Mouse (Mus musculus) heart, adult 2 months (tissue): ENCODE results near the gene Iqcf5. TPM values are rescaled to one million over a fixed set of nuclear protein-coding genes. Genes with fewer than 3 reads are reported as not detected.
A peak's percentile ranks its signal among the peaks of the same experiment; 100 is the strongest.

Source experiments
- DNase-seq, 2 experiments: peaks; one replicate each; pipeline ENCODE4 v3.0.0; 2021
- H3K27ac ChIP-seq: fragments of 200-600 bp; 2 replicates; pipeline ENCODE4 v1.8.1; 2022
- H3K27me3 ChIP-seq: fragments of 200-500 bp; 2 replicates; pipeline ENCODE4 v1.6.1; 2012; ENCODE audit warnings: mild to moderate bottlenecking, low read length, inconsistent platforms, mixed read lengths; ENCODE audit not compliant: control insufficient read depth, insufficient read depth
- H3K36me3 ChIP-seq: fragments of 200-500 bp; 2 replicates; pipeline ENCODE4 v1.6.1; 2012; ENCODE audit warnings: low read length, inconsistent platforms; ENCODE audit not compliant: control insufficient read depth, insufficient read depth
- H3K4me1 ChIP-seq: fragments of 200-500 bp; 2 replicates; pipeline ENCODE4 v1.6.1; 2011; ENCODE audit warnings: low read length; ENCODE audit not compliant: control insufficient read depth, insufficient read depth
- H3K4me3 ChIP-seq: fragments of 200-600 bp; 2 replicates; pipeline ENCODE4 v1.8.1; 2022
- H3K79me2 ChIP-seq: fragments of 200-500 bp; replicated peaks from 2 replicates; pipeline ENCODE4 v1.6.1; 2012; ENCODE audit warnings: mild to moderate bottlenecking, inconsistent platforms, low read length, moderate library complexity, mixed read lengths; ENCODE audit not compliant: control insufficient read depth, insufficient read depth
- H3K9ac ChIP-seq: fragments of 200-500 bp; 2 replicates; pipeline ENCODE4 v1.6.1; 2012; ENCODE audit warnings: low read depth, mild to moderate bottlenecking, control low read depth, inconsistent platforms, low read length, mixed read lengths
- CTCF ChIP-seq: fragments of 200-600 bp; IDR thresholded peaks from 2 replicates; pipeline ENCODE4 v1.8.1; 2022; ENCODE audit warnings: antibody characterized with exemption, mild to moderate bottlenecking, moderate library complexity
- EP300 ChIP-seq: fragments of 200-500 bp; IDR thresholded peaks from 2 replicates; pipeline ENCODE4 v1.6.1; 2011; ENCODE audit warnings: low read depth, low read length, control low read depth; ENCODE audit not compliant: insufficient read depth
- POLR2A ChIP-seq: fragments of 200-500 bp; IDR thresholded peaks from 2 replicates; pipeline ENCODE4 v1.6.1; 2011; ENCODE audit warnings: mild to moderate bottlenecking, low read depth, low read length, control low read depth; ENCODE audit not compliant: insufficient read depth
- WGBS: fragments of 180-500 bp; shearing (Covaris S2); methylation state at CpG from one replicate; pipeline ENCODE4 v1.1.7; 2018; 5-methylcytosine and 5-hydroxymethylcytosine counted together
- intact Hi-C: fragments of 180-260 bp; cut with DNase I; formaldehyde crosslinking; loops from one replicate; pipeline ENCODE4 v1.15.1; 2025
- polyA plus RNA-seq: library from polyadenylated mRNA; depleted of rRNA; stranded (reverse); fragments of >200 nt; gene quantifications from 2 replicates; pipeline ENCODE4 v1.2.3, GENCODE M21; 2012
- total RNA-seq, 2 experiments: library from RNA; stranded (reverse); gene quantifications; 2 replicates each; pipeline ENCODE4 v1.2.3; 2021

Iqcf5 gene
- total and polyA plus RNA-seq, 3 experiments: not detected

DNA sequence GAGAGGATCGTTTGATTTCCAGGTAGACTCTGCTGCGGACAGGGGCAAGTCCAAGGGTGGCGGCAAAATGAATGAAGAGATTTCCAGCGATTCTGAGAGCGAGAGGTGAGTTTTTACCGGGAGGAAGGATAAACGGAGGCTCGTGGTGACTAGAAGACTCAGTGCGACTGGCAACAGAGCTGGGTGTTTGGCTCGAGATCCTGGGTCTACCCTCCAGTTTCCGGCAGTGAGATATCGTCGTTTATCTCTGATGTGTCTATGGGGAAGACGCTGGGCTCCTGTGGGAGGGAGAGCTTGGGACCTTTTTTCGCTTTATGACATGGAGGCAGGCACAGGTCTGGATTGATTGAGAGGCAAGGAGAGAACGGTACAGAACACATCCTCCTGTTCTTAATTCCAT, 36.7 kb upstream of the Iqcf5 start:
- DNase-seq: no peak
- Histone ChIP-seq H3K4me1 (peaks cover 9% of the 10 kb centered on the region), H3K4me3 (peak overlapping the region; percentile 74), H3K9ac (peak overlapping the region; percentile 54), H3K27ac (peak overlapping the region; percentile 69), H3K27me3 (no peaks in the 10 kb centered on the region), H3K79me2 (no peaks in the 10 kb centered on the region), H3K36me3 (no peaks in the 10 kb centered on the region)
- TF ChIP-seq EP300 (no peak), CTCF (no peak), POLR2A (no peak)
- 1% methylated on average over 16 of the region's 16 CpGs for WGBS
- intact Hi-C loops: loop anchor here (1.0 to 5.0 kb wide), 5 partner anchors 49 to 190 kb away; partner anchors contain the start of genes Dusp7 and Rpl29

DNA sequence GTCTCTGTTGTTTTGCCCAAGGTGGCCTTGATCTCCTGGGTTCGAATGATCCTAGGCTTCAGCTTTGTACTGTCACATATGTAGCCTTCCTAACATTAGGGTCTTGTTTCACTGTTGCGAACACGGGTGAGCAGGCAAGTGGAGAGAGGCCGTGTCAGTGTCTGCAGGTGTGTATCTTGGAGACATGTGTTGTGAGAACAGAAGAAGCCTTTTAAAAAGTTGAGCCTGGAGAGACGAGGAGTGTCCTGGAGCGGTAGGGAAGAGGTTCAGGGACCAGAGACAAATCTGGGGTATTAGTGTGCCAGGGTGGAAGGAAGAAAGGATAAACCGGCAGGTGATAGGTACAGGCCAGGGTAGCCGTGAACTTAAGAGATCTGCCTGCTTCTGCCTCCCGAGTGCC, 36.3 kb upstream of the Iqcf5 start:
- H3K36me3 ChIP-seq: no peaks in the 10 kb centered on the region
- no peak overlapping the region for H3K27ac ChIP-seq
- peaks cover 9% of the 10 kb centered on the region for H3K4me1 ChIP-seq
- peak; percentile 1 to 13 for DNase-seq
- 0 out of 2 replicates have a peak overlapping the region, but pooled peaks have one; percentile 54 for H3K9ac ChIP-seq
- TF ChIP-seq POLR2A (no peak), EP300 (no peak), CTCF (no peak)
- H3K27me3 ChIP-seq: no peaks in the 10 kb centered on the region
- peak overlapping the region; percentile 74; the same call in 1 of the 2 replicates for H3K4me3 ChIP-seq
- no peaks in the 10 kb centered on the region for H3K79me2 ChIP-seq
- intact Hi-C loops: loop anchor here (5.0 kb wide), 3 partner anchors 111 to 191 kb away; partner anchors contain the start of gene Dusp7
- 71% methylated on average over 9 of the region's 9 CpGs for WGBS

DNA sequence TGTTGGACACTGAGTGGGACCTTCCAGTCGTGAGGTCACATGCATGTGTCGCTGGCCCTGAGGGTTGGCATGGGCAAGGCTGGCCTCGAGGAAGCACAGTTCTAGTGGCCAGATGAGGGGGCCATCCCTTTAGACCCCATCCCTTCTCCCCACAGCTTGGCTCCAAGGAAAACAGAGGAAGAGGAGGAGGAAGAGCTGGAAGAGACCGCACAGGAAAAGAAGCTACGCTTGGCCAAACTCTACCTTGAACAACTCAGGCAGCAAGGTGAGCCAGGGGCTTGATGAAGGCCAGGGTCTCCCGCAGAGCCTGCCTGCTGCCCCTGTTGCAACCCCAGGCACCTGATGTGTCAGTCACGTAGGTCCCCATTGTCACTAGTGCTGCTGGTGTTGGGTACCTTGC, 33.8 kb upstream of the Iqcf5 start:
- intact Hi-C loops: no loop called here
- no peak for DNase-seq
- Histone ChIP-seq H3K79me2 (no peaks in the 10 kb centered on the region), H3K27ac (no peak overlapping the region), H3K27me3 (no peaks in the 10 kb centered on the region), H3K9ac (no peak overlapping the region), H3K4me1 (peaks cover 8% of the 10 kb centered on the region), H3K4me3 (no peak overlapping the region), H3K36me3 (no peaks in the 10 kb centered on the region)
- 84% methylated on average over 7 of the region's 7 CpGs for WGBS
- TF ChIP-seq CTCF: no peak
- TF ChIP-seq POLR2A: no peak
- TF ChIP-seq EP300: no peak

DNA sequence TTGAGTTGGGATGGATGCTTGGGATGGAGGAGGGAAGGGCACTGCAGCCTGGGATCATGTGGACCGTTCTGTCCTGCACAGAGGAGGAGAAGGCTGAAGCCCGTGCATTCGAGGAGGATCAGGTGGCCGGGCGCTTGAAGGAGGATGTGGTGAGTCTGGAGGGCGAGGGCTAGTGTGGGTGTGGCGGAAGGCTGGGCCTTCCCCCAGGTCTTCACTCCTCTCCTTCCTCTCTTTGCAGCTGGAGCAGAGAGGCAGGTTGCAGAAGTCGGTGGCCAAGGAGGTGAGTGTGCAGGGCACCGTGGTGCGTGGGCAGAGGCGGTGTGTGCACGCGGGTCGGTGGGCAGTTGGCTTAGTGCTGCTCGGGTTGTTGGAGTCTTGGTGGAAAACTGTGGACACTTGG, 33.3 kb upstream of the Iqcf5 start:
- Histone ChIP-seq H3K4me1 (peaks cover 7% of the 10 kb centered on the region), H3K79me2 (no peaks in the 10 kb centered on the region), H3K9ac (no peak overlapping the region), H3K36me3 (no peaks in the 10 kb centered on the region), H3K4me3 (no peak overlapping the region), H3K27me3 (no peaks in the 10 kb centered on the region), H3K27ac (no peak overlapping the region)
- TF ChIP-seq POLR2A: no peak
- no peak for TF ChIP-seq CTCF
- TF ChIP-seq EP300: no peak
- peak in 1 of 2 experiments; percentile 12 for DNase-seq
- intact Hi-C loops: no loop called here
- WGBS: 86% methylated on average over 15 of the region's 15 CpGs

DNA sequence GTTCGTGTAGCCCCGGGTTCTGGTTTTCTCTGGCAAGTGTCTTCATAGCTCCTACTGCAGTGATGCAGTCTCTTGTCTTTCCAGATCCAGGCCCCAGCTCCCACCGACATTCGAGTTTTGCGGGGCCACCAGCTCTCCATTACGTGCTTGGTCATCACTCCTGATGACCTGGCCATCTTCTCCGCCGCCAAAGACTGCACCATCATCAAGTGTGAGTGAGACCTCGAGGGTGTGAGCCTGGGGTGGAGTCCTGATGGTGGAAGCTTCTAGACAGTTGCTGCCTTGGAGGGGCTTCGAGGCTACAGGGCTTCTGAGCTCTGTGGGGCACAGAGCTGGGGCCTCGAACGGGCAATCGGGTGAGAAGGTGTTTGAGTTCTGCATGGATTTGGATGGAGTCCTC, 32.7 kb upstream of the Iqcf5 start:
- H3K36me3 ChIP-seq: no peaks in the 10 kb centered on the region

DNA sequence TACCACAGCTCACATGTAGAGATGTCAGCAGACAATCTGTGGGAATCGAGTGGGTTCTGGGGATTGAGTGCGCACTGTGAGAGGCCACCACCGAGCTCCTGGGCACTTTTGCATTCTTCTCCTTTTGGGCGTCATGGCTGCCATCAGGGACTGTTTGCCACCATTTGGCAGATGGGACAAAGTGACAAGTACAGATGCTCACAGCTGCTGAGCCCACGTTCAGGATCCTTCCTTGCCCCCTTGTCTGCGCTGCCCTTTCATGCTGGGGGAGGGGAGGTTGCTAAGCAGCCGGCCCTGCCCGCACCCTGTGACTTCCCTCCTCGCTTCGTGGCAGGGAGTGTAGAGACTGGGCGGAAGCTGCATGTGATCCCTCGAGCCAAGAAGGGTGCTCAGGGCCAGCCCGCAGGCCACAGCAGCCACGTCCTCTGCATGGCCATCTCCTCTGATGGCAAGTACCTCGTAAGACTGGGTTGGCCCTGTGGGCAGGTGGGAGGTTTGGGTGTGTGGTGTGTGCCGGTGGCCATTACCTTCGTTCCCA, 31.7 kb upstream of the Iqcf5 start:
- no peak overlapping the region for H3K4me3 ChIP-seq
- no peaks in the 10 kb centered on the region for H3K79me2 ChIP-seq
- 85% methylated on average over 17 of the region's 17 CpGs for WGBS
- TF ChIP-seq POLR2A (no peak), EP300 (no peak), CTCF (no peak)
- H3K9ac ChIP-seq: no peak overlapping the region
- H3K36me3 ChIP-seq: no peaks in the 10 kb centered on the region
- peak in 1 of 2 experiments; percentile 14 for DNase-seq
- intact Hi-C loops: no loop called here
- H3K4me1 ChIP-seq: peaks cover 5% of the 10 kb centered on the region; the same call in 1 of the 2 replicates
- no peaks in the 10 kb centered on the region for H3K27me3 ChIP-seq
- H3K27ac ChIP-seq: no peak overlapping the region

More for the DNA sequence above, 32.7 kb upstream of the Iqcf5 start:
- Histone ChIP-seq H3K4me3 (no peak overlapping the region), H3K27me3 (no peaks in the 10 kb centered on the region), H3K79me2 (no peaks in the 10 kb centered on the region), H3K27ac (no peak overlapping the region), H3K4me1 (peaks cover 5% of the 10 kb centered on the region; the same call in 1 of the 2 replicates), H3K9ac (no peak overlapping the region)
- TF ChIP-seq CTCF (no peak), EP300 (no peak), POLR2A (no peak)
- 88% methylated on average over 13 of the region's 13 CpGs for WGBS
- intact Hi-C loops: no loop called here
- peak in 1 of 2 experiments; percentile 9 for DNase-seq
